ENCODE assay signal across 13 mouse cellular contexts in genomic region chr13:83066115-83066753, GRCm38 (mm10).
DNase-seq lines count a peak whose midpoint lies in the region; ATAC-seq and TF ChIP-seq lines count a peak whose summit lies in the region.
"Had no signal": no experiment of that assay in that cellular context is flagged by ENCODE, and none has a peak within 500 bp of the region (broad histone marks: within the 10 kb centered on the region; RNA-seq: fewer than 3 reads in every experiment).

No protein-coding gene starts in this region.

- H3K27ac ChIP-seq in left cerebral cortex, adult 2 months = peak overlapping the region; percentile 69; the same call in 1 of the 2 replicates
- H3K27ac ChIP-seq: forebrain, embryonic 13.5 days; neural tube, embryonic 12.5 days had no signal

- H3K4me3 ChIP-seq in left cerebral cortex, adult 2 months = no peak overlapping the region
- H3K4me3 ChIP-seq: forebrain, embryonic 13.5 days; neural tube, embryonic 12.5 days had no signal

- no peak for TF ChIP-seq CTCF in left cerebral cortex, adult 2 months (IDR thresholded peaks at IDR 0.05)

- intact Hi-C loops in gastrocnemius, postnatal 14 days (cut with DNase I; ENCODE audit: low total_unique reads) = no loop called here
- intact Hi-C loops in left cerebral cortex, adult 2 months (cut with DNase I) = loop anchor here (5.0 kb wide), 2 partner anchors 119 to 1119 kb away; no protein-coding TSS in a partner anchor

- DNase-seq in gastrocnemius, adult 18-20 months (ENCODE audit: low spot score) = peak; percentile 15
- DNase-seq in gastrocnemius, postnatal 14 days = no peak
- DNase-seq in left cerebral cortex, adult 2 months (ENCODE audit: extremely low spot score in 1 of 2, low spot score in 2 of 2) = no peak
- no peak for DNase-seq in left cerebral cortex, adult 11 months (ENCODE audit: low spot score)
- DNase-seq in brain, adult 2 months (ENCODE audit: low read depth, low spot score) = peak; percentile 21
- no peak for DNase-seq in cerebellum, postnatal 25 days
- DNase-seq: adrenal gland, postnatal 10 days; cerebellum, adult 2 months; right cerebral cortex, adult 18-20 months had no signal

- peak; percentile 82 for ATAC-seq in neutrophil, adult 5-6 weeks (ENCODE audit: extremely low read depth, insufficient number of reproducible peaks, low FRiP score, poor library complexity, severe bottlenecking)
- no peak for ATAC-seq in inflammation-experienced regulatory T-cells, adult 6 months
- ATAC-seq: forebrain, embryonic 13.5 days had no signal

Comparison
In these comparisons a context has a peak if more than half of its experiments do, and no peak if none do; other contexts are left out.
1. DNase-seq: peak in gastrocnemius, adult 18-20 months (single experiment) and brain, adult 2 months (single experiment); none in gastrocnemius, postnatal 14 days (single experiment), left cerebral cortex, adult 2 months (0 of 2), left cerebral cortex, adult 11 months (single experiment) and cerebellum, postnatal 25 days (0 of 2).